Mouse (Mus musculus) ES-Bruce4 (cell line): ENCODE results near the gene Tfap2b.

ENCODE experiments used
- CTCF ChIP-seq: IDR thresholded peaks from one replicate; pipeline ENCODE4 v1.8.1; 2011; ENCODE audit warnings: low read depth, low read length
- EP300 ChIP-seq: IDR thresholded peaks from 2 replicates; pipeline ENCODE4 v1.6.1; 2011; ENCODE audit warnings: low read depth, low read length; ENCODE audit not compliant: insufficient read depth
- POLR2A ChIP-seq: IDR thresholded peaks from one replicate; pipeline ENCODE4 v1.8.1; 2011; ENCODE audit warnings: low read length; ENCODE audit not compliant: insufficient read depth

DNA sequence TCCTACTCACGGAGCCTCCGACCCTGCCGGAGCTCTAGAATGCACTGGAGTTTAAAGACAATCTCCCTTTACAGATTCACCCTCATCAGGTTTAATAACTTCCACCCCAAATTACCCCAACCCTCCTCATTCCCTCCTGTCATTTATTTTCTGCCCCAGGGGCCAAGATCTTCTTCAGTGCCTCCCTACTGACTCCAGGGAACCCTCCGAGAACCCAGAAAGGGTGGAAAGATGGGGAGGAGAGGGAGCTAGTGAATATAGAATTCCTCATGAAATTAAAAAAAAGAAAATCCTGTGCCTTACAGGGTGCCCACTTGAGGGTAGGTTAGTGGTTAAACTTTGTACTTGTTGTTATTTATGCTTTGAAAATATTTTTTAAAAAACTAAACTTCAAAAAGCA is 1.1 kb upstream of the Tfap2b start:
- TF ChIP-seq EP300: no peak
- no peak for TF ChIP-seq CTCF
- TF ChIP-seq POLR2A: no peak
